Mouse (Mus musculus): ENCODE results near the gene Kcnj10. TPM values are rescaled to one million over a fixed set of nuclear protein-coding genes. Genes with fewer than 3 reads are reported as not detected.
A peak's percentile ranks its signal among the peaks of the same experiment; 100 is the strongest.

Gene Kcnj10
- total and polyA plus RNA-seq, 3 experiments: 0.04 to 0.72 TPM; not detected in 1

- peak; percentile 7 to 43 (median 23); a peak in 2 of 6 replicates for TF ChIP-seq CTCF (IDR thresholded peaks at IDR 0.05 in 2 of 3, conservative IDR thresholded peaks at IDR 0.05 in 1 of 3; ENCODE audit: control insufficient read depth in 1 of 3, insufficient read depth in 1 of 3, low read depth in 2 of 3, low read length in 3 of 3, poor library complexity in 1 of 3, severe bottlenecking in 1 of 3)
- no peak for TF ChIP-seq TCF12 (IDR thresholded peaks at IDR 0.05; ENCODE audit: low read depth, low read length)
- Histone ChIP-seq H3K4me3 (ENCODE audit: control insufficient read depth in 1 of 2, insufficient read depth in 1 of 2, low read depth in 2 of 2, low read length in 2 of 2) (no peak overlapping the region), H3K79me2 (ENCODE audit: control insufficient read depth, insufficient read depth, low read length, poor library complexity) (no peaks in the 10 kb centered on the region), H3K27me3 (ENCODE audit: control insufficient read depth in 1 of 2, insufficient read depth in 2 of 2, low read length in 2 of 2) (peaks cover 0 to 4% of the 10 kb centered on the region in 2 experiments; a peak in 1 of 4 replicates), H3K36me3 (ENCODE audit: control insufficient read depth in 1 of 2, insufficient read depth in 2 of 2, low read length in 2 of 2) (no peaks in the 10 kb centered on the region), H3K9ac (ENCODE audit: control insufficient read depth, low read depth, low read length, poor library complexity, severe bottlenecking) (no peak overlapping the region), H3K4me1 (ENCODE audit: control insufficient read depth in 1 of 2, insufficient read depth in 2 of 2, low read length in 2 of 2) (no peaks in the 10 kb centered on the region), H3K27ac (ENCODE audit: control insufficient read depth, low read depth, low read length) (no peak overlapping the region), H3K9me3 (replicated peaks; ENCODE audit: insufficient read depth, low read length) (no peaks in the 10 kb centered on the region)
- DNase-seq (ENCODE audit: low read depth, low spot score): no peak
These were observed 15.1 kb upstream of the Kcnj10 start for GRCm38 (mm10) chr1:172325680-172326535.

GRCm38 (mm10) chr1:172326684-172327083 is 14.3 kb upstream of the Kcnj10 start:
- TF ChIP-seq SMC3 (IDR thresholded peaks at IDR 0.05; ENCODE audit: low read depth, low read length): peak; percentile 19; the same call in 1 of the 2 replicates
- TF ChIP-seq UBTF (IDR thresholded peaks at IDR 0.05; ENCODE audit: borderline replicate concordance, insufficient read depth, low read depth, low read length): no peak
- peak in 1 of 3 experiments; percentile 13; a peak in 2 of 6 replicates for TF ChIP-seq CTCF (IDR thresholded peaks at IDR 0.05 in 2 of 3, conservative IDR thresholded peaks at IDR 0.05 in 1 of 3; ENCODE audit: control insufficient read depth in 1 of 3, insufficient read depth in 1 of 3, low read depth in 2 of 3, low read length in 3 of 3, poor library complexity in 1 of 3, severe bottlenecking in 1 of 3)
- Histone ChIP-seq H3K27ac (ENCODE audit: control insufficient read depth, low read depth, low read length) (no peak overlapping the region), H3K79me2 (ENCODE audit: control insufficient read depth, insufficient read depth, low read length, poor library complexity) (no peaks in the 10 kb centered on the region), H3K4me1 (ENCODE audit: control insufficient read depth in 1 of 2, insufficient read depth in 2 of 2, low read length in 2 of 2) (no peaks in the 10 kb centered on the region), H3K4me3 (ENCODE audit: control insufficient read depth in 1 of 2, insufficient read depth in 1 of 2, low read depth in 2 of 2, low read length in 2 of 2) (no peak overlapping the region), H3K9ac (ENCODE audit: control insufficient read depth, low read depth, low read length, poor library complexity, severe bottlenecking) (no peak overlapping the region), H3K9me3 (replicated peaks; ENCODE audit: insufficient read depth, low read length) (no peaks in the 10 kb centered on the region), H3K27me3 (ENCODE audit: control insufficient read depth in 1 of 2, insufficient read depth in 2 of 2, low read length in 2 of 2) (peaks cover 0 to 8% of the 10 kb centered on the region in 2 experiments; a peak in 2 of 4 replicates), H3K36me3 (ENCODE audit: control insufficient read depth in 1 of 2, insufficient read depth in 2 of 2, low read length in 2 of 2) (no peaks in the 10 kb centered on the region)
- no peak for DNase-seq (ENCODE audit: low read depth, low spot score)

- no peak for DNase-seq (ENCODE audit: low read depth, low spot score)
- H3K9ac ChIP-seq (ENCODE audit: control insufficient read depth, low read depth, low read length, poor library complexity, severe bottlenecking): no peak overlapping the region
- no peaks in the 10 kb centered on the region for H3K4me1 ChIP-seq (ENCODE audit: control insufficient read depth in 1 of 2, insufficient read depth in 2 of 2, low read length in 2 of 2)
- no peaks in the 10 kb centered on the region for H3K9me3 ChIP-seq (replicated peaks; ENCODE audit: insufficient read depth, low read length)
- TF ChIP-seq ZNF384 (IDR thresholded peaks at IDR 0.05; ENCODE audit: low read depth, low read length) (no peak), MYB (IDR thresholded peaks at IDR 0.05; ENCODE audit: low read depth, low read length) (no peak), SIN3A (IDR thresholded peaks at IDR 0.05; ENCODE audit: low read length) (no peak), CHD1 (IDR thresholded peaks at IDR 0.05; ENCODE audit: low read depth, low read length) (no peak), ETS1 (IDR thresholded peaks at IDR 0.05; ENCODE audit: low read depth, low read length) (no peak), TCF12 (IDR thresholded peaks at IDR 0.05; ENCODE audit: low read depth, low read length) (no peak), CHD2 (IDR thresholded peaks at IDR 0.05; ENCODE audit: low read length) (no peak), TAL1 (IDR thresholded peaks at IDR 0.05; ENCODE audit: low read length) (no peak)
- no peak overlapping the region for H3K27ac ChIP-seq (ENCODE audit: control insufficient read depth, low read depth, low read length)
- H3K79me2 ChIP-seq (ENCODE audit: control insufficient read depth, insufficient read depth, low read length, poor library complexity): no peaks in the 10 kb centered on the region
- H3K4me3 ChIP-seq (ENCODE audit: control insufficient read depth in 1 of 2, insufficient read depth in 1 of 2, low read depth in 2 of 2, low read length in 2 of 2): no peak overlapping the region
- no peaks in the 10 kb centered on the region for H3K36me3 ChIP-seq (ENCODE audit: control insufficient read depth in 1 of 2, insufficient read depth in 2 of 2, low read length in 2 of 2)
- H3K27me3 ChIP-seq (ENCODE audit: control insufficient read depth in 1 of 2, insufficient read depth in 2 of 2, low read length in 2 of 2): peaks cover 0 to 9% of the 10 kb centered on the region in 2 experiments; a peak in 2 of 4 replicates
These were observed 13.6 kb upstream of the Kcnj10 start for GRCm38 (mm10) chr1:172327206-172328001.
